Mouse (Mus musculus) heart, postnatal 0 days (tissue): Measurements from ENCODE around the gene Krtap24-1. TPM values are rescaled to one million over a fixed set of nuclear protein-coding genes. Genes with fewer than 3 reads are reported as not detected.

ENCODE experiments used
- ATAC-seq: fragments of 200-750 bp; cut with Nextera tagmentation; 2 replicates; pipeline ENCODE4 v1.8.0; 2017; ENCODE audit warnings: low read depth, moderate number of reproducible peaks, moderate library complexity; ENCODE audit not compliant: insufficient read depth
- DNase-seq: peaks from one replicate; pipeline ENCODE4 v3.0.0-alpha.2; 2016; ENCODE audit warnings: low spot score
- H3K27ac ChIP-seq: fragments of 300-500 bp; sonication (generic); 2 replicates; pipeline ENCODE4 v1.5.1; 2014; ENCODE audit warnings: low read depth, mild to moderate bottlenecking
- H3K27me3 ChIP-seq: fragments of 300-500 bp; sonication (generic); 2 replicates; pipeline ENCODE4 v1.6.1; 2014; ENCODE audit warnings: low read length, mixed read lengths; ENCODE audit not compliant: control insufficient read depth, insufficient read depth
- H3K36me3 ChIP-seq: fragments of 300-500 bp; sonication (generic); replicated peaks from 2 replicates; pipeline ENCODE4 v1.6.1; 2014; ENCODE audit warnings: low read length, mixed read lengths; ENCODE audit not compliant: control insufficient read depth, insufficient read depth
- H3K4me1 ChIP-seq: fragments of 300-500 bp; sonication (generic); 2 replicates; pipeline ENCODE4 v1.6.1; 2014; ENCODE audit warnings: antibody characterized with exemption; ENCODE audit not compliant: control insufficient read depth, insufficient read depth
- H3K4me2 ChIP-seq: fragments of 300-500 bp; sonication (generic); 2 replicates; pipeline ENCODE4 v1.6.1; 2014; ENCODE audit warnings: low read depth, mild to moderate bottlenecking, low read length, moderate library complexity
- H3K4me3 ChIP-seq: fragments of 300-500 bp; sonication (generic); 2 replicates; pipeline ENCODE4 v1.5.1; 2014; ENCODE audit warnings: low read depth, low read length
- H3K9ac ChIP-seq: fragments of 300-500 bp; sonication (generic); replicated peaks from 2 replicates; pipeline ENCODE4 v1.6.1; 2014; ENCODE audit warnings: low read depth, low read length, mixed read lengths
- H3K9me3 ChIP-seq: fragments of 300-500 bp; sonication (generic); replicated peaks from 2 replicates; pipeline ENCODE4 v1.6.1; 2016; ENCODE audit warnings: low read length; ENCODE audit not compliant: control insufficient read depth
- CTCF ChIP-seq: IDR thresholded peaks from 2 replicates; pipeline ENCODE4 v1.5.1; 2016; ENCODE audit warnings: antibody characterized with exemption, control low read depth, low read depth
- EP300 ChIP-seq: IDR thresholded peaks from 2 replicates; pipeline ENCODE4 v1.6.1; 2016; ENCODE audit warnings: antibody characterized with exemption, low read depth
- WGBS: fragments of 180-500 bp; shearing (Covaris S2); extraction: QIAGEN DNeasy Blood & Tissue Kit; methylation state at CpG from one replicate; pipeline ENCODE4 v1.1.7; 2014; 5-methylcytosine and 5-hydroxymethylcytosine counted together
- polyA plus RNA-seq: library from polyadenylated mRNA; unstranded; fragments of >200 nt; fragmentation: Nextera tagmentation; extraction: Ambion mirVana; gene quantifications from 2 replicates; pipeline ENCODE4 v1.2.1, GENCODE M21; 2015
- total RNA-seq: library from RNA; depleted of rRNA; stranded (reverse); fragments of >200 nt; gene quantifications from 2 replicates; pipeline ENCODE4 v1.2.3, GENCODE M21; 2014; ENCODE audit warnings: low replicate concordance

The Krtap24-1 gene
- total and polyA plus RNA-seq, 2 experiments from 2014 or later: not detected

DNA sequence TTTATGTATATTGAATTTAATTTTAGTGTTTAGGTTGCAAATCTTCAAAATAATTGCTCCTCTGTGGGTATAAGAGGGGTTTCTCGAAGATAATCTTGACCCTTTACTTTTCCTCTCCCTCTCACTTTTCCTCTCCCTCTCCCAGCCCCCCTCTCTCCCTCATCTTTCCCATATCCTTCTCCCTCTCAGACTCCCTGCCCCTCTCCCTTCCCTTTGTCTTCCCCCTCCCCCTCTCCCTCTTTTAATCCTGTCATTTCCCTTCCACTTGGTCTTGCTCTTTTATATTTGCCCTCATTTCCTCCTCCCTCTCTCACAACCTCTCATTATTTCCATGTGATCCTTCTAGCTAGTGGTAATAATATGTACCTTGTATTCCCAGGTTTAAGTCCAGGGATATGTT is 9.6 kb downstream of the Krtap24-1 start:
- no peaks in the 10 kb centered on the region for H3K27me3 ChIP-seq
- H3K4me1 ChIP-seq: no peaks in the 10 kb centered on the region
- WGBS: 28% methylated on average over 1 of the region's 1 CpGs
- no peak overlapping the region for H3K9ac ChIP-seq
- H3K36me3 ChIP-seq: no peaks in the 10 kb centered on the region
- TF ChIP-seq EP300: no peak
- TF ChIP-seq CTCF: no peak
- H3K9me3 ChIP-seq: no peaks in the 10 kb centered on the region
- H3K4me2 ChIP-seq: no peak overlapping the region
- ATAC-seq (no peak), DNase-seq (no peak)
- H3K4me3 ChIP-seq: no peak overlapping the region
- no peak overlapping the region for H3K27ac ChIP-seq

DNA sequence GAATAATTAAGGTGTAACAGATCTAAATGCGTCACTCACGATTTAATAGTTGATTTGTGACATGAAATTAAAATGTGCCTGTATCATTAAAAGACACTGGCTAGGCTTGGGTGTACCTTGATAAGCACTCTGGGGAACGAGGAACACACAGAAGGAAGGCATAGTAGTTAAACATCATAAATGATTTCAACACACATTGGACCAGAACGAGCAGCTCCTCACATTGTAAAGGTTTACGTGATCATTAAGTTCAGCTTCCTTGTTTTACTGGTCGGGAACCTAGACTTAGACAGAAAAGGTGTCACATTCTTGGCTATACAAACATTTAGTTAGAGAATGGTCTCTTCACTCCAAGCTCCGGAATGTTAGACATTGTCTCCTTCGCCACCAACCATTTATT is 11.8 kb downstream of the Krtap24-1 start:
- Histone ChIP-seq H3K4me2 (no peak overlapping the region), H3K4me1 (no peaks in the 10 kb centered on the region), H3K4me3 (no peak overlapping the region), H3K27ac (no peak overlapping the region), H3K9ac (no peak overlapping the region), H3K27me3 (no peaks in the 10 kb centered on the region), H3K36me3 (no peaks in the 10 kb centered on the region), H3K9me3 (no peaks in the 10 kb centered on the region)
- TF ChIP-seq EP300 (no peak), CTCF (no peak)
- DNase-seq: no peak
- no peak for ATAC-seq
- WGBS: 79% methylated on average over 8 of the region's 8 CpGs

DNA sequence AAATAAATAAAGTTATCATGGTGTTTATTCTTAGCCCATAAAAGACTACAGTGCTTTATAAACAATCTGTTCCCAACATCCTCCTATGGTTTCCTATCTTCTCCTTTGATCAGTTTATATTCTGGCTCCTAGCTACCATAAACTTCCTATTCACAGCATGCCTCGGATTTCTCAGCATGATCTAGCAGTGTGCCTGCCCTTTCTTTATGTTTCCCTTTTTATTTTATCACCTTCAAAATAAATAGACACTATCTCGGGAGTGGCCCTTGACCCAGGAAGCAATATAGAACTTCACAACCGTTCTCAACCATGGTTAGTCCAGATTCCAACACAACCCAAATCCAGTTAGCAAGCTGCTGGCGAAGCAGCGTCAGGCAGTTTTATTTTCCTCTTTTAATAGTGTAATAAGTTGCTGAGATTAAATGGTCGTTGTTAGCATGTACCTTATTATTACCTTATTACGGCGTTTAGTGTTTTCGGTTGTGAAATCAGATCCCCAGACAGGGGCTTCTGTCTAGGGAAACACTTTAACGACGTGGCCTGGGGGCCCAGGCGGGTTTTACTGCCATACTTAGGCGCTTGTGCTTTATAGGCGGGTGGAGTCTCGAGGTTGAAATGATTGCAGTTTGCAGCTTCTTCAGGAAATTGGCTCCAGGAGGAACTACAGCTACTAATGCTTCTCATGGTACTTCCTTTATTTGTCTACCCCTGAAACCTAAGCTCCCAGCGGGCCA is 12.4 kb downstream of the Krtap24-1 start:
- ATAC-seq (no peak), DNase-seq (no peak)
- H3K36me3 ChIP-seq: no peaks in the 10 kb centered on the region
- H3K27me3 ChIP-seq: no peaks in the 10 kb centered on the region
- no peaks in the 10 kb centered on the region for H3K4me1 ChIP-seq
- no peak overlapping the region for H3K4me3 ChIP-seq
- H3K4me2 ChIP-seq: no peak overlapping the region
- 61% methylated on average over 16 of the region's 16 CpGs for WGBS
- H3K9me3 ChIP-seq: no peaks in the 10 kb centered on the region
- H3K27ac ChIP-seq: no peak overlapping the region
- H3K9ac ChIP-seq: no peak overlapping the region
- TF ChIP-seq EP300: no peak
- no peak for TF ChIP-seq CTCF

DNA sequence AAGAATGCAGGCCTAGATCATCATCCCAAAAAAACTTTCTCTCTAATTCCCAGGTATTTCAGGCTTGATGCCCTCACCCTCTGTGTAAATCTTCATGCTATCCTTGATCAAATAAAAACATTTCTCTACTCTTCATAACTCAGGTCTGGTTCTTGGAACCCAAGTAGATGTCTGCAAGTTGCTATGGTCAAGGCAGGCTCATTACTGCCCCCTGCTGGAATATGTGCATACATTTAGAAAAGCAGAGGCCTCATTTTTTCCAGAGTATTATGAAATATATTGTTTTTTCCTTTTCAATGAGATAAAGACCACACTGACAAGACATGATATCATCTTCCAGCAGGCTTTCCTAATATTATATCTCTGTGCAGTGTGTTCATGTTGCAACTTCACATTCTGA is 19.3 kb downstream of the Krtap24-1 start:
- Histone ChIP-seq H3K36me3 (no peaks in the 10 kb centered on the region), H3K27me3 (no peaks in the 10 kb centered on the region), H3K4me3 (no peak overlapping the region), H3K4me2 (no peak overlapping the region), H3K4me1 (no peaks in the 10 kb centered on the region), H3K9ac (no peak overlapping the region), H3K27ac (no peak overlapping the region), H3K9me3 (no peaks in the 10 kb centered on the region)
- ATAC-seq (no peak), DNase-seq (no peak)
- TF ChIP-seq EP300 (no peak), CTCF (0 out of 2 replicates have a peak, but pooled peaks have one; percentile 5)

DNA sequence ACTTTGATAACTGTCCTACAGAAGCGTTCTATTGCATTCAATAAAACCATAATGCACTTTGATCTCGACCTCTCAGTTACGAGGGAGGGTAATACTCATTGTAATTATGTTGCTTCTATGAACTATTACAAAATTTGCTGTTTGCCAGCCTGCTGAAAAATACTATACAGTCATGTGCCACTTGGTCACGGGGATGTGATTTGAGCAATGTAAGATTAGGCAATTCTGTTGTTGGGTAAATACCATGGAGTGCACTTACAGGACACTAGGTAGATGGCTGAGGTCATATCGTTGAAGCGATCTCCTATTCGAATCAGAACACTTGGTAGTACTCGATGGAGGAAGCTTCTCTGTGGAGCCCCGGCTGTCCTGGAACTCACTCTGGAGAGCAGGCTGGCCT is 28.7 kb downstream of the Krtap24-1 start:
- ATAC-seq: no peak
- DNase-seq: no peak
- H3K4me3 ChIP-seq: no peak overlapping the region
- H3K9ac ChIP-seq: no peak overlapping the region
- 82% methylated on average over 9 of the region's 9 CpGs for WGBS
- H3K4me1 ChIP-seq: no peaks in the 10 kb centered on the region
- H3K9me3 ChIP-seq: no peaks in the 10 kb centered on the region
- H3K27ac ChIP-seq: no peak overlapping the region
- H3K4me2 ChIP-seq: no peak overlapping the region
- H3K27me3 ChIP-seq: no peaks in the 10 kb centered on the region
- H3K36me3 ChIP-seq: no peaks in the 10 kb centered on the region
- TF ChIP-seq CTCF (no peak), EP300 (no peak)
